Mouse (Mus musculus) G1E (cell line): Measurements from ENCODE around the gene Ppm1l. TPM values are rescaled to one million over a fixed set of nuclear protein-coding genes. Genes with fewer than 3 reads are reported as not detected.

Source experiments
- ATAC-seq: 2 replicates; pipeline ENCODE4 v1.8.0; 2016; ENCODE audit warnings: mild to moderate bottlenecking; ENCODE audit not compliant: insufficient number of reproducible peaks, poor library complexity, low FRiP score, severe bottlenecking; ENCODE audit errors: extremely low read depth
- DNase-seq: peaks from one replicate; pipeline ENCODE4 v3.0.0; 2012; ENCODE audit warnings: low spot score
- H3K27me3 ChIP-seq: 2 replicates; pipeline ENCODE4 v1.6.1; 2012; ENCODE audit warnings: mild to moderate bottlenecking, low read length, inconsistent platforms; ENCODE audit not compliant: insufficient read depth
- H3K36me3 ChIP-seq: replicated peaks from 2 replicates; pipeline ENCODE3; 2012; ENCODE audit warnings: mild to moderate bottlenecking, inconsistent platforms
- H3K4me1 ChIP-seq: 2 replicates; pipeline ENCODE4 v1.6.1; 2012; ENCODE audit warnings: low read depth, low read length, inconsistent platforms, mixed read lengths; ENCODE audit not compliant: insufficient read depth
- H3K4me3 ChIP-seq: 2 replicates; pipeline ENCODE4 v1.5.1; 2012; ENCODE audit warnings: low read depth, mild to moderate bottlenecking, inconsistent platforms, low read length, moderate library complexity, mixed read lengths
- H3K9me3 ChIP-seq: replicated peaks from 2 replicates; pipeline ENCODE4 v1.6.1; 2012; ENCODE audit warnings: inconsistent platforms
- CTCF ChIP-seq: IDR thresholded peaks from 2 replicates; pipeline ENCODE4 v1.5.1; 2012; ENCODE audit warnings: low read depth, low read length, inconsistent platforms, mixed read lengths
- GATA1 ChIP-seq: IDR thresholded peaks from 2 replicates; pipeline ENCODE4 v1.6.1; 2012; ENCODE audit warnings: borderline replicate concordance, low read length, inconsistent platforms, mixed read lengths
- GATA2 ChIP-seq: IDR thresholded peaks from 2 replicates; pipeline ENCODE4 v1.6.1; 2012; ENCODE audit warnings: low read depth, low read length, inconsistent platforms, borderline replicate concordance
- POLR2AphosphoS5 ChIP-seq: IDR thresholded peaks from 2 replicates; pipeline ENCODE4 v1.6.1; 2012; ENCODE audit warnings: low read depth, low read length, inconsistent platforms; ENCODE audit not compliant: insufficient replicate concordance
- TAL1 ChIP-seq: conservative IDR thresholded peaks from 2 replicates; pipeline ENCODE4 v1.6.1; 2012; ENCODE audit warnings: low read depth, low read length, inconsistent platforms, mixed read lengths
- polyA plus RNA-seq: library from polyadenylated mRNA; stranded (reverse); fragments of >175 nt; gene quantifications from 2 replicates; pipeline ENCODE4 v1.2.3, GENCODE M21; 2012
- total RNA-seq, 2 experiments: library from RNA; stranded (forward) in 1 of 2; stranded (reverse) in 1 of 2; fragments of 200-1000 nt in 1 of 2; fragments of >200 nt in 1 of 2; fragmentation: Nextera tagmentation in 1 of 2; gene quantifications; 2 replicates each; pipeline ENCODE4 v1.2.3; 2014 to 2017

The Ppm1l gene
- total and polyA plus RNA-seq, 3 experiments = 1.5 to 16.6 (median 5.6) TPM

DNA sequence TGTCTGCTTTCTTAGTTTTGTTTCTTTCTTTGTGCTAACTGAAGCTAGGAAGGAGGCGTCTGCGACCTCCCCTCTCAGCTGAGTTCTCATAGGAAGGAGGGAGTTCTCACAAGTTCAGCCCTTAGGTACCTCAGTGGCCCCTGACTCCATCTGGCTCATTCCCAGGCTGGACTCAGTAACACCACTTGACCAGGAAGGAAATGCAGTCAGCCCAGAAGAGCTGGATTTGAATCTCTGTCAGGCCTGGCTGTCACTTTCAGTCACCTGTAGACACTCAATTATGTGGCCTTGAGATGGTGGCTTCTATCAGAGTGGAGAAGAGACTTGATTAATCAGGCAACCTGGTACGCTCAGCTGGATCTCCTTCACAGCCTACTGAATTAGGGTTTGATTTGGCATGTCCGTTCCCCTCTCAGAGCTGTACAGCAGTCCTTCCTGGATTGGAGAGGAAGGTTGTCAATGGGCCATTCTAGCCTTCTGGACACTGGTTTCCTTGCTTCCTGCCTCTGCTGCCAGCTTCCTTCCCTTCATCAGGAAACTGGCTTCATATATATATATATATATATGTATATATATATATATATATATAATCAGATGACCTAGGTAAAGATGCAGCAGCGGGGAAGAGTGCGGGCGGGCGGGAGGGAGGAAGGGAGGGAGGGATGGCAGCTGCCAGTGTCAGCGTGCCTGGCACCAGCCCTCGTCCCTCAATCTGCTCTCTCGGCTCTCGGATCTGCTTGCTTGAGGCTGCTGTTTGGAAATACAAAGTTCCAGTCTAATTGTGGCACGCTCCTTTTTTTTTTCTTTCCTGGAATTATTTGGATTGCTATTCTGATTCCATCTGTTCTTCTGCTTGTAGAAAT lies 45.1 kb downstream of the Ppm1l start:
- Histone ChIP-seq H3K9me3 (no peaks in the 10 kb centered on the region), H3K36me3 (no peaks in the 10 kb centered on the region), H3K27me3 (peaks cover 2% of the 10 kb centered on the region; the same call in 1 of the 2 replicates), H3K4me3 (no peak overlapping the region), H3K4me1 (no peaks in the 10 kb centered on the region; the same call in 1 of the 2 replicates)
- DNase-seq (no peak), ATAC-seq (no peak)
- TF ChIP-seq POLR2AphosphoS5 = no peak
- TF ChIP-seq CTCF = no peak
- TF ChIP-seq TAL1 = no peak
- TF ChIP-seq GATA1 = no peak
- TF ChIP-seq GATA2 = no peak

DNA sequence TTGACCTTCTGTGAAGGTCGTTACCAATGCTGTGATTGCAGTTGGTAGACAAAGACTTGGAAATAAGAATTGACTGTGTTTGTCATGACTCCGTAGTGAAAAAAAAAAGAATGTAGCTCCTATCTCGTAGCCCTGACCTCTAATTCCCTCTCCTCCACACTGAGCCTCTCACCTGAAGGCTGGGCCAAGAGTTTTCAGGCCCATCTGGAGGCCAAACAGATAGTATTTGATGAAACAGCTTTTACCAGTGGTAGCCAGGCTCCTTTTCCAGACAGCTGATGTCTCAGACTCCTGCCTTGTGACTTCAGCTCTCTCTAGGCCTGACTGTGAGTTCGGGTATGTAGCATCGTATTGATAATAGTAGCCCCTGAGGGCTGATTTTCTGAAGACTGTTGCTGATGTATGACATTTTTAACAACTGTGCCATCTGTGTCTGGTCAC lies 45.7 kb downstream of the Ppm1l start:
- ATAC-seq (no peak), DNase-seq (no peak)
- H3K27me3 ChIP-seq = peaks cover 2% of the 10 kb centered on the region; the same call in 1 of the 2 replicates
- H3K4me1 ChIP-seq = no peaks in the 10 kb centered on the region; the same call in 1 of the 2 replicates
- no peak for TF ChIP-seq CTCF
- no peak for TF ChIP-seq GATA2
- no peak for TF ChIP-seq GATA1
- TF ChIP-seq POLR2AphosphoS5 = no peak
- H3K4me3 ChIP-seq = no peak overlapping the region
- H3K36me3 ChIP-seq = no peaks in the 10 kb centered on the region
- H3K9me3 ChIP-seq = no peaks in the 10 kb centered on the region

- H3K4me3 ChIP-seq = no peak overlapping the region
- ATAC-seq (no peak), DNase-seq (no peak)
- no peaks in the 10 kb centered on the region for H3K9me3 ChIP-seq
- H3K36me3 ChIP-seq = no peaks in the 10 kb centered on the region
- peaks cover 2% of the 10 kb centered on the region; the same call in 1 of the 2 replicates for H3K27me3 ChIP-seq
- TF ChIP-seq TAL1 = no peak
- H3K4me1 ChIP-seq = no peaks in the 10 kb centered on the region; the same call in 1 of the 2 replicates
Measured at GRCm38 (mm10) chr3:69362906-69363305, 46.2 kb downstream of the Ppm1l start.

- peaks cover 2% of the 10 kb centered on the region; the same call in 1 of the 2 replicates for H3K27me3 ChIP-seq
- ATAC-seq = no peak
- H3K36me3 ChIP-seq = no peaks in the 10 kb centered on the region
- TF ChIP-seq CTCF (no peak), GATA2 (no peak), POLR2AphosphoS5 (no peak), GATA1 (no peak), TAL1 (no peak)
- H3K9me3 ChIP-seq = no peaks in the 10 kb centered on the region
- H3K4me3 ChIP-seq = no peak overlapping the region
- no peaks in the 10 kb centered on the region; the same call in 1 of the 2 replicates for H3K4me1 ChIP-seq
- DNase-seq = no peak
Measured at GRCm38 (mm10) chr3:69364151-69364550, 47.5 kb downstream of the Ppm1l start.

DNA sequence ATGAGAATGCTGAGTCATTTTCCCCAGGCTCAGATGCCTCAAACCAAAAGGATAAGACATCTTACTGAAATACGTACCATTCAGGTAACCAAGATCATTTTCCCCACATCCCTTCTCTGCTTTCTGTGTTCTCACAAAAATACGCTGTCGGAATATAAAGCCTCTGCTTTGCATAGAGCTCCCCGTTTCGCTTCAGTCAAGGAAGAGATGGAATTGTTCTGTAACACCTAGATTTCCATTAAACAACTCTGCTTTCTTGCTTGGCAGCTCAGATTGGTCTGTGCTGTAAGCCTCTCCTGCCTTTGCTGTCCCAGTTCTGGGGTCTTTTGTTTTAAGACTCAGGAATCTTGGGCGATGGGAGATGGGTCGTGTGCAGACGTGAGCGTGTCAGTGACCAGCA lies 51.3 kb downstream of the Ppm1l start:
- ATAC-seq (no peak), DNase-seq (no peak)
- no peaks in the 10 kb centered on the region for H3K9me3 ChIP-seq
- peaks cover 2% of the 10 kb centered on the region; the same call in 1 of the 2 replicates for H3K27me3 ChIP-seq
- TF ChIP-seq TAL1 (no peak), POLR2AphosphoS5 (no peak), GATA2 (no peak), GATA1 (no peak)
- H3K4me3 ChIP-seq = no peak overlapping the region
- no peaks in the 10 kb centered on the region; the same call in 1 of the 2 replicates for H3K4me1 ChIP-seq
- H3K36me3 ChIP-seq = no peaks in the 10 kb centered on the region

DNA sequence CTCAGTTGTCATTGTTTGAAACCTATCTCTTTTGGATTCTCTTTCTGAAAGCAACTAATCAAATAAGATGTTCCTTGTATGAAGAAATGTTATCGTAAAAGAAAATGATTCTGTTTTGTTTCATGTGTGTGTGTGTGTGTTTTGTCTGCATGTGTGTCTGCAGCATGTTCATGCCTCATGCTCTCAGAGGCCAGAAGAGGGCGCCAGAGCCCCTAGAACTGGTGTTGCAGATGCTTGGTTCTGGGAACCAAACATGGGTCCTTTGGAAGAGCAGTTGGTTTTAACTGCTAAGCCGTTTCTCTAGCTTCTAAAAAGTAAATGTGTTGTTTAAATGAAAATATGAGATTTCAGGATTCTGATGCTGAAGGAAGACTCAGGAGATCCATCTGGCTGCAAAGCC lies 56.1 kb downstream of the Ppm1l start:
- H3K36me3 ChIP-seq = no peaks in the 10 kb centered on the region
- TF ChIP-seq GATA2 (no peak), CTCF (no peak)
- DNase-seq (no peak), ATAC-seq (no peak)
- H3K9me3 ChIP-seq = no peaks in the 10 kb centered on the region
- H3K27me3 ChIP-seq = no peaks in the 10 kb centered on the region; the same call in 1 of the 2 replicates
- no peak overlapping the region for H3K4me3 ChIP-seq
- H3K4me1 ChIP-seq = peaks cover 9% of the 10 kb centered on the region
